Mouse (Mus musculus) forebrain, embryonic 11.5 days (tissue): ENCODE measurements around the gene Slc25a28. TPM values are rescaled to one million over a fixed set of nuclear protein-coding genes. Genes with fewer than 3 reads are reported as not detected.

Source experiments
- ATAC-seq: fragments of 200-750 bp; cut with Nextera tagmentation; replicated peaks from 2 replicates; pipeline ENCODE4 v1.8.0; 2017; ENCODE audit warnings: moderate TSS enrichment; ENCODE audit not compliant: low FRiP score
- DNase-seq: peaks from one replicate; pipeline ENCODE4 v3.0.0-alpha.2; 2017; ENCODE audit warnings: low spot score
- H3K27ac ChIP-seq: fragments of 300-500 bp; sonication (generic); 2 replicates; pipeline ENCODE4 v1.5.1; 2014; ENCODE audit warnings: low read depth, low read length
- H3K27me3 ChIP-seq: fragments of 300-500 bp; sonication (generic); 2 replicates; pipeline ENCODE4 v1.6.1; 2014; ENCODE audit warnings: mild to moderate bottlenecking, low read length, mixed read lengths; ENCODE audit not compliant: control insufficient read depth, insufficient read depth
- H3K36me3 ChIP-seq: fragments of 300-500 bp; sonication (generic); 2 replicates; pipeline ENCODE4 v1.6.1; 2014; ENCODE audit warnings: mild to moderate bottlenecking, low read length, moderate library complexity, mixed read lengths; ENCODE audit not compliant: control insufficient read depth, insufficient read depth
- H3K4me1 ChIP-seq: fragments of 300-500 bp; sonication (generic); replicated peaks from 2 replicates; pipeline ENCODE4 v1.6.1; 2014; ENCODE audit warnings: low read length, mixed read lengths; ENCODE audit not compliant: control insufficient read depth, insufficient read depth
- H3K4me2 ChIP-seq: fragments of 300-500 bp; sonication (generic); 2 replicates; pipeline ENCODE4 v1.6.1; 2014; ENCODE audit warnings: low read depth, mild to moderate bottlenecking, low read length, moderate library complexity, mixed read lengths; ENCODE audit not compliant: severe bottlenecking
- H3K4me3 ChIP-seq: fragments of 300-500 bp; sonication (generic); 2 replicates; pipeline ENCODE4 v1.5.1; 2014; ENCODE audit warnings: low read depth, low read length
- H3K9ac ChIP-seq: fragments of 300-500 bp; sonication (generic); 2 replicates; pipeline ENCODE4 v1.6.1; 2014; ENCODE audit warnings: low read length
- H3K9me3 ChIP-seq: fragments of 300-500 bp; sonication (generic); 2 replicates; pipeline ENCODE4 v1.6.1; 2016; ENCODE audit warnings: low read length, mixed read lengths; ENCODE audit not compliant: control insufficient read depth
- WGBS: fragments of 180-500 bp; shearing (Covaris S2); extraction: QIAGEN DNeasy Blood & Tissue Kit; methylation state at CpG from one replicate; pipeline ENCODE4 v1.1.7; 2014; 5-methylcytosine and 5-hydroxymethylcytosine counted together
- polyA plus RNA-seq: library from polyadenylated mRNA; unstranded; fragments of >200 nt; fragmentation: Nextera tagmentation; extraction: Ambion mirVana; gene quantifications from 2 replicates; pipeline ENCODE4 v1.2.1, GENCODE M21; 2014

The Slc25a28 gene
- polyA plus RNA-seq, 1 experiment from 2014 or later = 12.6 TPM

GRCm38 (mm10) chr19:43671054-43671453 is 3.6 kb downstream of the Slc25a28 start:
- Histone ChIP-seq H3K9ac (no peak overlapping the region), H3K9me3 (no peaks in the 10 kb centered on the region), H3K4me3 (no peak overlapping the region), H3K27me3 (no peaks in the 10 kb centered on the region), H3K27ac (no peak overlapping the region), H3K4me2 (no peak overlapping the region), H3K36me3 (no peaks in the 10 kb centered on the region), H3K4me1 (peaks cover 3% of the 10 kb centered on the region; the same call in 1 of the 2 replicates)
- WGBS = 85% methylated on average over 7 of the region's 7 CpGs
- DNase-seq (no peak), ATAC-seq (no peak)

- no peaks in the 10 kb centered on the region for H3K36me3 ChIP-seq
- H3K9me3 ChIP-seq = no peaks in the 10 kb centered on the region
- H3K27ac ChIP-seq = no peak overlapping the region
- H3K4me2 ChIP-seq = no peak overlapping the region
- no peaks in the 10 kb centered on the region for H3K27me3 ChIP-seq
- 71% methylated on average over 8 of the region's 8 CpGs for WGBS
- no peak for DNase-seq
- H3K9ac ChIP-seq = no peak overlapping the region
- peaks cover 3% of the 10 kb centered on the region; the same call in 1 of the 2 replicates for H3K4me1 ChIP-seq
- no peak overlapping the region for H3K4me3 ChIP-seq
- no peak for ATAC-seq
These were observed 5.4 kb downstream of the Slc25a28 start for GRCm38 (mm10) chr19:43669136-43669759.

GRCm38 (mm10) chr19:43667430-43667809 is 7.3 kb downstream of the Slc25a28 start:
- Histone ChIP-seq H3K27ac (no peak overlapping the region), H3K36me3 (no peaks in the 10 kb centered on the region), H3K9ac (no peak overlapping the region), H3K4me2 (no peak overlapping the region), H3K4me1 (no peaks in the 10 kb centered on the region), H3K27me3 (no peaks in the 10 kb centered on the region), H3K9me3 (no peaks in the 10 kb centered on the region), H3K4me3 (no peak overlapping the region)
- ATAC-seq = no peak
- DNase-seq = no peak
- 71% methylated on average over 4 of the region's 4 CpGs for WGBS

GRCm38 (mm10) chr19:43666661-43667429 is 7.8 kb downstream of the Slc25a28 start:
- WGBS = 88% methylated on average over 22 of the region's 22 CpGs
- no peak overlapping the region for H3K27ac ChIP-seq
- H3K4me1 ChIP-seq = 0 out of 2 replicates have a peak, but pooled peaks cover 2% of the 10 kb centered on the region
- no peak overlapping the region for H3K4me2 ChIP-seq
- ATAC-seq (no peak), DNase-seq (no peak)
- no peaks in the 10 kb centered on the region for H3K9me3 ChIP-seq
- no peaks in the 10 kb centered on the region for H3K27me3 ChIP-seq
- no peak overlapping the region for H3K9ac ChIP-seq
- no peaks in the 10 kb centered on the region for H3K36me3 ChIP-seq
- no peak overlapping the region for H3K4me3 ChIP-seq

- H3K4me3 ChIP-seq = no peak overlapping the region
- H3K36me3 ChIP-seq = no peaks in the 10 kb centered on the region
- no peak overlapping the region for H3K4me2 ChIP-seq
- no peak overlapping the region for H3K27ac ChIP-seq
- 0 out of 2 replicates have a peak, but pooled peaks cover 2% of the 10 kb centered on the region for H3K4me1 ChIP-seq
- no peak for ATAC-seq
- DNase-seq = peak; percentile 64
- no peaks in the 10 kb centered on the region for H3K9me3 ChIP-seq
- no peak overlapping the region for H3K9ac ChIP-seq
- no peaks in the 10 kb centered on the region for H3K27me3 ChIP-seq
- 53% methylated on average over 12 of the region's 12 CpGs for WGBS
These were observed 9.1 kb downstream of the Slc25a28 start for GRCm38 (mm10) chr19:43665441-43666048.

GRCm38 (mm10) chr19:43663471-43663870 is 11.2 kb downstream of the Slc25a28 start:
- 85% methylated on average over 8 of the region's 8 CpGs for WGBS

GRCm38 (mm10) chr19:43662176-43662967 is 12.3 kb downstream of the Slc25a28 start:
- H3K9me3 ChIP-seq = no peaks in the 10 kb centered on the region
- no peak overlapping the region for H3K27ac ChIP-seq
- no peak overlapping the region for H3K4me3 ChIP-seq
- DNase-seq (peak; percentile 66), ATAC-seq (no peak)
- H3K36me3 ChIP-seq = no peaks in the 10 kb centered on the region
- no peak overlapping the region for H3K9ac ChIP-seq
- WGBS = 37% methylated on average over 19 of the region's 19 CpGs
- H3K4me2 ChIP-seq = no peak overlapping the region
- H3K4me1 ChIP-seq = 0 out of 2 replicates have a peak, but pooled peaks cover 2% of the 10 kb centered on the region
- no peaks in the 10 kb centered on the region for H3K27me3 ChIP-seq

More at GRCm38 (mm10) chr19:43663471-43663870, 11.2 kb downstream of the Slc25a28 start:
- ATAC-seq (no peak), DNase-seq (no peak)
- Histone ChIP-seq H3K4me2 (no peak overlapping the region), H3K9me3 (no peaks in the 10 kb centered on the region), H3K9ac (no peak overlapping the region), H3K4me3 (no peak overlapping the region), H3K36me3 (no peaks in the 10 kb centered on the region), H3K4me1 (0 out of 2 replicates have a peak, but pooled peaks cover 2% of the 10 kb centered on the region), H3K27me3 (no peaks in the 10 kb centered on the region), H3K27ac (no peak overlapping the region)

GRCm38 (mm10) chr19:43660774-43661173 is 13.9 kb downstream of the Slc25a28 start:
- Histone ChIP-seq H3K9ac (no peak overlapping the region), H3K27ac (no peak overlapping the region), H3K36me3 (no peaks in the 10 kb centered on the region), H3K4me3 (no peak overlapping the region), H3K27me3 (no peaks in the 10 kb centered on the region), H3K4me2 (no peak overlapping the region), H3K4me1 (0 out of 2 replicates have a peak, but pooled peaks cover 2% of the 10 kb centered on the region), H3K9me3 (no peaks in the 10 kb centered on the region)
- DNase-seq (no peak), ATAC-seq (no peak)
- WGBS = 84% methylated on average over 9 of the region's 9 CpGs
